Mouse (Mus musculus) thymus, adult 2 months (tissue): ENCODE measurements around the gene Fam122a.

ENCODE experiments used
- CTCF ChIP-seq: fragments of 200-500 bp; IDR thresholded peaks from 2 replicates; pipeline ENCODE4 v1.5.1; 2012; ENCODE audit warnings: mild to moderate bottlenecking, control low read depth, low read length, moderate library complexity, borderline replicate concordance; ENCODE audit not compliant: control insufficient read depth, poor library complexity, insufficient read depth; ENCODE audit errors: extremely low read depth
- POLR2A ChIP-seq: fragments of 200-500 bp; IDR thresholded peaks from 2 replicates; pipeline ENCODE4 v1.6.1; 2012; ENCODE audit warnings: mild to moderate bottlenecking, low read length, control low read depth, moderate library complexity; ENCODE audit not compliant: control insufficient read depth, poor library complexity, insufficient read depth; ENCODE audit errors: extremely low read depth

DNA sequence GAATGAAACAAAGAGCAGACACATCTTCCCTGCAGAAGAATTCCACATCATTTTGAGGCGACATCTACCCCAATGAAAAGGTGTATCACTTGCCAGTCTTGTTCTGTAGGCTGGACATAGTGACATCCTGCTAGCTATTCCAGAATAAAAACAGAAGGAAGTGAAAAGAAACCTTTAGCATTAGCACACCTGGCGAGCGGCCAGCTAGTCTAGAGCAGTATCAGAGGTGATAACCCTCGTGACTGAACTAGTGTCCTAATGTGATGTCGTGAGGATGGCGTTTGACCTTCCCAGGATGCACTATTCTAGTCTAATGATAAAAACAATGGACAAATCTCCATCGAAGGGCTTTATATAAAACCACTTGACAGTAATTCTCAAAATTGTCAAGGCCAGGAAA lies 44.8 kb upstream of the Fam122a start:
- no peak for TF ChIP-seq CTCF
- no peak for TF ChIP-seq POLR2A
